Mouse (Mus musculus) gastrocnemius, adult 2 months (tissue): ENCODE measurements at regions not wholly inside any gene's neighbourhood (a gene's known extent, or its start where the extent isn't known, plus 50 kb on each side); places are given as distances from the start of the nearest gene placed in this dataset.

Experiments used
- DNase-seq: peaks from one replicate; pipeline ENCODE4 v3.0.0; 2022
- H3K27ac ChIP-seq: fragments of 200-600 bp; 2 replicates; pipeline ENCODE4 v1.8.1; 2022; ENCODE audit warnings: mild to moderate bottlenecking
- H3K4me3 ChIP-seq: fragments of 200-600 bp; 2 replicates; pipeline ENCODE4 v1.8.1; 2022; ENCODE audit warnings: mild to moderate bottlenecking, moderate library complexity
- CTCF ChIP-seq: fragments of 200-600 bp; IDR thresholded peaks from 2 replicates; pipeline ENCODE4 v1.8.1; 2022; ENCODE audit warnings: antibody characterized with exemption, mild to moderate bottlenecking, moderate library complexity
- intact Hi-C: fragments of 180-260 bp; cut with DNase I; formaldehyde crosslinking; loops from one replicate; pipeline ENCODE4 v1.15.1; 2025

DNA sequence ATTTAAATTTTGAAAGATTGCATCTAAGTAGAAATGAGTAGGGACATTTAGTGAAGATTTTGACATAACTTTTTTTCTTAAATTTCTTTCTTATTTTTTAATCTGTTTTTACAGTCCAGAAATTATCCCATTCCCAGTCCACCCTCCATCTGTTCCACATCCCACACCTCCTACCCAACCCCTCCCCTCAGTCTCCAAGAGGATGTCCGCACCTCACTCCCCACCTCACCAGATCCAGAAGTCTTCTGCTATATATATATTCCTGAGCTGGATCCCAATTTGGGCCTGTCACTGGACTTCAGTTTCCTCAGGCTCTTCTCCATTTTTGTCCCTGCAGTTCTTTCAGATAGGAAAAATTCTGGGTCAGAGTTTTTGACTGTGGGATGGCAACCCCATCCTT is 3879.6 kb upstream of the Gm7489 start:
- no peak overlapping the region for H3K4me3 ChIP-seq
- no peak for DNase-seq
- intact Hi-C loops = no loop called here
- no peak overlapping the region for H3K27ac ChIP-seq
- no peak for TF ChIP-seq CTCF

DNA sequence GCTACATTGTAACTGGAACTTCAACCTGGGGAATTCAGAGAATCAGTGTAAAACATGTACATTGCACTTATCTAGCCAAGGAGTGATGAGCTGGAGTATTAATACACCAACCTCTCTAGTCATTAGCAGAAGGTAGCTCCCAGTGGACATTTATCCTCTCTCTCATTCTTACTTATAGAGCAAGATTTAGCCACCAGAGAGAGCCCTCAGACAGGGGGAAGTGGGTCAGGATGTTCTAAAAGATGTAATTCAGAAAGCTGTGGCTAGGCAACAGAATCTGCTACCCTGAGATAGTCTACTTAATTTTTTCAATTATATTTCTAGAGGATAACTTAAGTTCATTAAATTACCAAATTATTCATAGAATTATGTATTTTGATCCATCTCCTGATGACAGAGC is 3838.1 kb upstream of the Gm7489 start:
- peak; percentile 22 for TF ChIP-seq CTCF
- intact Hi-C loops = no loop called here
- H3K27ac ChIP-seq = no peak overlapping the region
- no peak overlapping the region for H3K4me3 ChIP-seq
- DNase-seq = no peak

DNA sequence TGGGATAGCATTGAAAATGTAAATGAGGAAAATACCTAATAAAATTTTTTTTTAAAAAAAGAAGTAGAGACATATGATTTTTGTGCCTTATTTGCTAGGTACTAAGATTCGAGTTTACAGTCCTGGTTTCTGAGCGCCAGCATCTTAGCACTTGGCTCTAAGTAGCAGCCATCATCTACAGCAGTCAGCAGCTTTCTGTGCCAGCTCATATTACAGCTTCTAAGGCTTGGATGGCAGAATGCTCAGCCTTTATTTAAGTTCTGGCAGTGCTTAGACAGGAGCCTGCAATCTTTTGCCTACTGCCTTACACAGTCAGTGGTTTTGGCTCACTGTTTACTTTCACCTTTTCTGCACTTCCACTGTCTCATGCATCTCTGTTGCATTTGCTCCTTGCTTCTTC is 3831.2 kb upstream of the Gm7489 start:
- intact Hi-C loops = no loop called here
- DNase-seq = no peak
- H3K27ac ChIP-seq = no peak overlapping the region
- TF ChIP-seq CTCF = no peak
- H3K4me3 ChIP-seq = no peak overlapping the region

DNA sequence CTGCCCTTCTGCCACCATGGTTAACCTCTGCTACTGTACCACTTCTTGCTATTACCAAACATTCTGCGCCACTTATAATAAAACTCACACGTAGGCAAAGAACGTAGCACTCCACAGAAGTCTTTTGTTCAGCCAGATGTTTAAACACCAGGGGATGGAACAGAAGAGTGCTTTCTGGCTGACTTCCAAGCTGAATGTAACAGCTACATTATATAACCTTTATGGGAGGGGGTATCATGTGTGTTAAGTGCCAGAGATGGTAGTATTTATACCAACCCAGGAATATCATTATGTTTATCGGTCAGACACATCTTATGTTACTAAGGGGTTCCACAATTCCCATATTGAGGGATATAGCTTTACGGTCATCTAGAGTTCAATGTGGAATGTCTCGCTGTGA is 3830.8 kb upstream of the Gm7489 start:
- intact Hi-C loops = no loop called here
- TF ChIP-seq CTCF = no peak

DNA sequence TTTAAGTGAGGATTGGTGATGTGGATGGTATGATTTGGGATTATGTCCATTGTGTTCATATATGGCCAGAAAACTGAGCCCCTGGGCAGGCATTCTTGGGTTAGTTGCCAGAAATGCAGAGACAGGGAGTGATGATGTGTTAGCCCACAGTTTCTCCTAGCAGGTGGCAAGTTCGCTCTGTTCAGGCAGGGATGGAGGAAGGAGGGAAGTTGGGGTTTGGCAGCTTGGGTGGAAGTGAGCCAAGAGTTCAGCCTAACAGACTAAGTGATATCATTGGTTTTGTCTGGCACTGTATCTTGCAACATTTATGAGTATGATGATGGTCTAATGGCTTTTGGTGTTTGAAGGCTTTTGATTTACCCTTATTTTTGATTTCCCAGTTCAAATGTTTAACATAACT is 3806.5 kb upstream of the Gm7489 start:
- no peak for DNase-seq

More for the DNA sequence above, 3830.8 kb upstream of the Gm7489 start:
- Histone ChIP-seq H3K27ac (no peak overlapping the region), H3K4me3 (no peak overlapping the region)
- no peak for DNase-seq

DNA sequence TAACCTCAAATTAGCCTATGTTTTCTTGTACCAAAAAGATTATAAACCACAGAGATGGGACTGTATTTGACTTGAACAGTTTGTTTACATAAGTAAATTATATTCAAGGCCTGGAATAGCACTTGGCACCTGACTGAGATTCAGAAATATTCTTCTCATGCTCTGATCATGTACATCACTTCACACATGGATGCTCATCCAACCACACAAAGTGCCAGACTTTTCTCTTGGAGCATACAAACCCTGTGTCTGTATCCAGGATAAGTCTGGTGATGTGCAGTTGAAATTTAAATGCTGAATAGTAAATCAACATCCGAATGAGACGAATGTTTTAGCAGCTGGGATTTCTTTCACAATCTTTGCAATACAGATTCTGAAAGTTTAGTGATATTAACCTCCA is 3802.3 kb upstream of the Gm7489 start:
- TF ChIP-seq CTCF = no peak
- H3K4me3 ChIP-seq = no peak overlapping the region
- DNase-seq = no peak
- no peak overlapping the region for H3K27ac ChIP-seq
- intact Hi-C loops = no loop called here

More for the DNA sequence above, 3806.5 kb upstream of the Gm7489 start:
- no peak overlapping the region for H3K4me3 ChIP-seq
- intact Hi-C loops = no loop called here
- H3K27ac ChIP-seq = no peak overlapping the region
- no peak for TF ChIP-seq CTCF

DNA sequence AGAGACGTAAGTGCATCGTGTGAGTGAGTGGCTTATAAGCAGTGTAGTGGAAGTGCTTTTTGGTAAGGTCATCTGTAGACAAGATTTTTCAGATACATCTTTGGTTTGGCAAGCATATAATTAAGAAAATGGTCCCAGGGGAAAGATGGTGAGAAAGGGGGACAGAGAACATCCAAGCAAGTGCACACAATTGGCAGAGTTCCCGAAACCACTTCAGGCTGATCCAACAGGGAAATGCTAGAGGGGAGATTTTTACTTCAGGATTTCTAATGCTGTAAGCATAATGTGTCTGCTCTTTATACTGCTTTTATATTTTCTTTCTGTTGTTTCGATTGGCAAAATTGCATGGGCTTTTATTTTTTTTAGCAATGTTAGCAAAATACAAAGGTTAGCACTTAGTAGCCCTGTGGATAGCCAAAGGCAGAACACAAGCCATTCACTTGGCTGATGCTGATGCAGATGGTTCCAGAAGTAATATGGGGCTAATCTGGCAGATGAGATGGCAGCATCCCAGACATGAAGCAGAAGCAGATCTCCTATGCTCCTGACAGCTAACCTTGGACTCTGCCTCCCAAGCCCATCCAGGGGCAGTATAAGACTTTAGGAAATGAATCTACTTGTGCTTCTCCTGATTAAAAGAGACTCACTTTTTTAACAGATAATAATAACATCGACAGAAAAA is 3782.0 kb upstream of the Gm7489 start:
- no peak for TF ChIP-seq CTCF
- no peak for DNase-seq
- H3K4me3 ChIP-seq = no peak overlapping the region
- H3K27ac ChIP-seq = no peak overlapping the region
- intact Hi-C loops = no loop called here

DNA sequence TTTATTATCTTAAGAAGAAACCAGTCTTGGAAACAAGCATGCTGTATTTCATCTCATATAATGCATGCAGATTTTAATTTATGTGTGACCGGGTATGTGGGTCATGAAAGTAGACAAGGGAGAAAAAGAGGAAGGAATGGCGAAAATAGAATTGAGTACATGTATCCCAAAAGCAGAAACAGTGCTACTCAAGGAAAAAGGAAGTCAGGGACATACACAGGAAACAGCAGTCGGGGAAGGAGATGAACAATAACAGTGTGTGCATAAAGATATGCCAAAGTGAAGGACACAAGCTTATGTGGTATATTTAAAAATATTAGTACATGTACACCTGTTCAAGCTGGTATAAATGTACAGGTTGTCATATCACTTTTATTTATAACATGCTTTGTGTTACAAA is 3775.8 kb upstream of the Gm7489 start:
- intact Hi-C loops = no loop called here
- TF ChIP-seq CTCF = no peak
- no peak overlapping the region for H3K27ac ChIP-seq
- DNase-seq = no peak
- no peak overlapping the region for H3K4me3 ChIP-seq

DNA sequence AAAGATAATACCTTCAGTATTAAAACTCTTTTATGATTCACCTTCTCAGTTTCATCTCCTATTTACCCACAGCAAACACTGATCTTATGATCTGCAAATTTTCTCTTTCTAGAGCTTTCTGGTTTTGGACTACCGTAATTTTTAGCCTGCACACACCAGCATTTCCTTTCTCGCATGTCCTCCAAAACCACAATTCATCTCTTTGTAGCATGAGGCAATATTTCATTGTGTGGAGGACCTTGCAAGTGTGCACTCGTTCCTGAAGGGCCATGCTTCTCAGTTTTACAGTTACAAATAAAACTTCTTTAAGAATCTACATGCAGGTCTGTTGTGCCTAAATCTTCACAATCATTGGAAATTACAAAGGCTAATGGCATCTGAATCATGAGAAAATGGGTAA is 3730.8 kb upstream of the Gm7489 start:
- Histone ChIP-seq H3K27ac (no peak overlapping the region), H3K4me3 (no peak overlapping the region)
- no peak for TF ChIP-seq CTCF
- no peak for DNase-seq
- intact Hi-C loops = no loop called here

DNA sequence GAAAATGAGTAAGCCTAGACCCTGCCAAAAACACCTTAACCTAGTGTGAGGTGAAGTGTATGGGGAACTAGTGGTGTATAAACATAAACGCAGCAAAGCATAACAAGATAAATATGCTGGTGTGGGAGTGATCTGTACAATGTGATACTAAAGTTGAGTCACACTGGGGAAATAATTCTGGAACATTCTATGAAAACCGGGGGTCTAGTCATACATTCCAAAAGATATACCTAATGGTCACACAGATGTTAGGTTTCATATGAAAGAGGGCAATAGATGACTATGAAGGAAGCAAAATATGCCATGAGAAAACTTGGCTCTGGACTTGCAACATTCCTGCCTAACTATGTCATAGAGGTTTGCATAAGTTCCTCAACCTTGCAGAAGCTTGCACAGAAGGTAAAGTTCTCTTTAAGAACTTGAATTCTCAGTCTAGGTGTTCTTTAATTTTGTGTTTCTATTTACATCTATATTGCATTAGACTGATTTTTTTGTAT is 3712.4 kb upstream of the Gm7489 start:
- H3K27ac ChIP-seq = no peak overlapping the region
- H3K4me3 ChIP-seq = no peak overlapping the region
- DNase-seq = no peak
- intact Hi-C loops = no loop called here
- no peak for TF ChIP-seq CTCF

DNA sequence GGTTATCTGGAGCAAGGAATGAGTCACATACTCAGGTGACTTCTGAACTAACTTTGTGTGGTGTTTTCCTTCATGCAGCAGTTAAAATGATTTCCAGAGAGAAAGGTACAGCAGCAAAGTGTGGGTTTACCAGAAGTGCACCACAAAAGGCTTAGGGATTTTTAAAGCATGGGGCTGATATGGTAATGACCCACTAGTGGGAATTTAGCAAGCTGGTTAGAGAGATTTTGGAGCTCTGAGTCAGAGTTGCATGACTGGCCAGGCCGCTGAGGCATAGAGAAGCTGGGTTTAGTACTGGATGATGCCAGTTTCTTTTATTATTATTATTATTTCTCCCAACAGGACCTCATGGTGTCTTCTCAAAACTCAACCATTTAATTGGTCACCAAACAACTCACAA is 3701.5 kb upstream of the Gm7489 start:
- intact Hi-C loops = no loop called here

More for the DNA sequence above, 3701.5 kb upstream of the Gm7489 start:
- H3K4me3 ChIP-seq = no peak overlapping the region
- TF ChIP-seq CTCF = no peak
- H3K27ac ChIP-seq = no peak overlapping the region
- DNase-seq = no peak
